Mouse (Mus musculus): Measurements from ENCODE around the gene Ankrd7.
A peak's percentile ranks its signal among the peaks of the same experiment; 100 is the strongest.
"Not testable (repeated sequence)": the region's sequence is repeated elsewhere in the genome, so short reads cannot be mapped to it uniquely, and the experiment has no call there.

Gene Ankrd7

GRCm38 (mm10) chr6:18866018-18866417 is at the start of gene Ankrd7:
Gene Ankrd7 (plus strand): TSS chr6:18866318.
- no peak for DNase-seq

- DNase-seq: peak; percentile 15
These were observed 46.8 kb upstream of the Ankrd7 start for GRCm38 (mm10) chr6:18819343-18819742.

- DNase-seq: no peak
These were observed 45.9 kb upstream of the Ankrd7 start for GRCm38 (mm10) chr6:18820246-18820645.

- DNase-seq: no peak
These were observed 43.3 kb upstream of the Ankrd7 start for GRCm38 (mm10) chr6:18822812-18823211.

- DNase-seq: no peak
These were observed 33.2 kb upstream of the Ankrd7 start for GRCm38 (mm10) chr6:18832958-18833357.

- DNase-seq: not testable (repeated sequence)
These were observed 21.6 kb upstream of the Ankrd7 start for GRCm38 (mm10) chr6:18844529-18844928.

GRCm38 (mm10) chr6:18845571-18845970 is 20.5 kb upstream of the Ankrd7 start:
- DNase-seq: not testable (repeated sequence)

GRCm38 (mm10) chr6:18848051-18848701 is 17.9 kb upstream of the Ankrd7 start, which contains the start of gene Lsm8:
Gene Lsm8 (plus strand): TSS chr6:18848579.
- peak; percentile 96 for DNase-seq

GRCm38 (mm10) chr6:18848702-18849061 is 17.4 kb upstream of the Ankrd7 start:
- no peak for DNase-seq

- DNase-seq: no peak
These were observed 10.8 kb upstream of the Ankrd7 start for GRCm38 (mm10) chr6:18855323-18855722.

GRCm38 (mm10) chr6:18856487-18857078 is 9.5 kb upstream of the Ankrd7 start:
- no peak for DNase-seq

GRCm38 (mm10) chr6:18889030-18889429 is 22.9 kb downstream of the Ankrd7 start:
- DNase-seq: no peak

- no peak for DNase-seq
These were observed 28.0 kb downstream of the Ankrd7 start for GRCm38 (mm10) chr6:18894142-18894541.

- no peak for DNase-seq
These were observed 41.1 kb downstream of the Ankrd7 start for GRCm38 (mm10) chr6:18907173-18907572.

GRCm38 (mm10) chr6:18913179-18913578 is 47.1 kb downstream of the Ankrd7 start:
- DNase-seq: no peak

- DNase-seq: no peak
These were observed 49.9 kb downstream of the Ankrd7 start for GRCm38 (mm10) chr6:18916021-18916420.

GRCm38 (mm10) chr6:18916471-18916870 is 50.4 kb downstream of the Ankrd7 start:
- no peak for DNase-seq

All from cerebellum, adult 11-12 months (tissue).